Mouse (Mus musculus): ENCODE measurements around the gene Clec4d. TPM values are rescaled to one million over a fixed set of nuclear protein-coding genes. Genes with fewer than 3 reads are reported as not detected.
"Not testable (repeated sequence)": the region's sequence is repeated elsewhere in the genome, so short reads cannot be mapped to it uniquely, and the experiment has no call there.

The Clec4d gene
- not detected in 2 replicates for polyA plus RNA-seq (2016; fragmentation: Nextera tagmentation; extraction: Ambion mirVana)

DNA sequence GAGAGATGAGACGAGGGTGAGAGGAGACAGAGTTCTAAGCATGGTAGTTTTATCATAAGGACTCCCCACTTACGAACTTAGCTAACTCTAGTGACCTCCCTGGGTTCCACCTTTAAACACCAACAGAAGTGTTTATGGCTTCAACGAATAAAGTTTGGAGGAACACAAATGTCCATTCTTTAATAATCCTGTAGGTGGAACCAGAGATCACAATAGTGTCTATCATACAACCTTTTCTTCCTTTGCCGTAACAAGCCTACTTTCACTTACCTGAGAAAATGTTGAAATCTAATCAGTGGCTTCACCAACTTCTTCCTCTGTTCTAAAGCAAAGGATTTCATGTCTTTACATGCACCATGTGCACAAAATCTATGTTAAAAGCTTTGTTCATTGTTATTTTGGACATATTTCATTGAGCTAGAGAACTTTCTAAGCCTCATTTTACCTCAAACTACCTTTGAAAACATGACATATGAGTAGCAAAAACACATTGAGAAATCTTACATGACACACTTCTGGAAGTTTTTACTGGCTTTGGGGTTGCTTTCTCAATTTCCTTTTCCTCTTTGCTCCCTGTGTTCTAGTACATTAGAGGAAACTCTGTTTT is at the start of gene Clec4d:
TSS of gene Clec4d (plus strand) at position 557 of the 607 bp plus-strand sequence.
- H3K4me1 ChIP-seq (replicated peaks), result no peaks in the 10 kb centered on the region
- no peak within 1 kb of the TSS for H3K27ac ChIP-seq (ENCODE audit: poor library complexity, severe bottlenecking)
- WGBS, result 63% methylated on average over 4 of the region's 4 CpGs
- ATAC-seq (ENCODE audit: insufficient number of reproducible peaks, low FRiP score), result no peak
- no peaks in the 10 kb centered on the region for H3K27me3 ChIP-seq (replicated peaks)
- H3K4me3 ChIP-seq, result no peak within 1 kb of the TSS
- H3K4me2 ChIP-seq, result no peak within 1 kb of the TSS
- no peak within 1 kb of the TSS for H3K9ac ChIP-seq
- H3K36me3 ChIP-seq, result no peaks in the 10 kb centered on the region
- 0 out of 2 replicates have a peak, but pooled peaks cover 3% of the 10 kb centered on the region for H3K9me3 ChIP-seq (replicated peaks)

DNA sequence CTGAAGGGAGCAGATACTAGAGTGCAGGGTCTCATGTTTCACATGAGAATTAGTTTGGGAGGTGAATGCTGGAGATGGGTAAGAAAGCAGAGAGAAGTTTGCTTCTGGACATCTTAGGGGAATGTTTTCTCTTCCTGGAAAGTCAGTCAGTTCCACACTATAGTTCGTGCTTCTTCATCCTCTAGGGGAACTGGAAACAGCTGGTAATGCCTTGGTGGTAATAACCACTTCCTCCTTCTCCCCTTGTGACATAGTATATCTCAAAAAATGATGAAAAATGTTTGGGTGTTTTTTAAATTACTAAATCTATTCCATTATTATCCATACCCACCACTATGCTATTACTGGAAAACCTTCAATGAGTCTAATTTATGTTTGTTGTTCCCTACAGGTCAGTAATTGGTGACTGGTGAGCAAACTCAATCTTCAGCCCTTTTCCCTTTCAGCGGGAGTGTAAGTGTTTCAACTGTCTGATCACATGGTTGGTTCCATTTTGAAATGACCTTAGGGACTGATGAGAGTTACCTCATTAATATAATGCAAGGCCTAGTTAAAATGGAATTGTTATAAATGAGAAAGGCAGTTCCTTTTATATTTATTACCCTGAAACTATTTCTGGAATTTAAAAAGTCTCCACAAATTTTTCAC is 34.3 kb upstream of the Clec4d start:
- WGBS, result 65% methylated on average over 2 of the region's 2 CpGs
- no peak for ATAC-seq (ENCODE audit: insufficient number of reproducible peaks, low FRiP score)
- Histone ChIP-seq H3K27me3 (replicated peaks) (no peaks in the 10 kb centered on the region), H3K4me1 (replicated peaks) (no peaks in the 10 kb centered on the region), H3K9ac (no peak overlapping the region), H3K4me3 (no peak overlapping the region), H3K36me3 (no peaks in the 10 kb centered on the region), H3K9me3 (replicated peaks) (peaks cover 9% of the 10 kb centered on the region), H3K4me2 (no peak overlapping the region), H3K27ac (ENCODE audit: poor library complexity, severe bottlenecking) (no peak overlapping the region)

DNA sequence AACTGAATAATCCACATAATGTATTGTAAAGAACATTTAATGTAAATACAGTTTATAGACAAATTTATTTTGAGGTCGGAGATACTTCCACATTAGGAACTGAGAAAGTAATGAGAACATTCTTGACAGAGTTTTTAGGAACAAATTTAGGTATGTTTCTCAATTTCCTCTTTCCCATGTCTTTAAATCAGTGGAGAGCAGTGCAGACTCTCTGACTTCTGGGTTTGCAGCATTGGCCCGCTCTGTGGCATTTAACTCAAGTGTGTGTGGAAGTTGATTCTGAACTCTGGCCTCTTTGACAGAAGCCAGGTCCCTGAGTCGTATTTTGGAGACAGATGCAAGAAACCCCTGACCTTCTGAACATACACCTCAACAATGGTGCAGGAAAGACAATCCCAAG is 32.3 kb upstream of the Clec4d start, which contains the start of gene Clec4n:
TSS of gene Clec4n (plus strand) at position 200 of the 400 bp plus-strand sequence.
- WGBS, result 59% methylated on average over 3 of the region's 3 CpGs
- 0 out of 2 replicates have a peak, but pooled peaks cover 6% of the 10 kb centered on the region for H3K9me3 ChIP-seq (replicated peaks)

DNA sequence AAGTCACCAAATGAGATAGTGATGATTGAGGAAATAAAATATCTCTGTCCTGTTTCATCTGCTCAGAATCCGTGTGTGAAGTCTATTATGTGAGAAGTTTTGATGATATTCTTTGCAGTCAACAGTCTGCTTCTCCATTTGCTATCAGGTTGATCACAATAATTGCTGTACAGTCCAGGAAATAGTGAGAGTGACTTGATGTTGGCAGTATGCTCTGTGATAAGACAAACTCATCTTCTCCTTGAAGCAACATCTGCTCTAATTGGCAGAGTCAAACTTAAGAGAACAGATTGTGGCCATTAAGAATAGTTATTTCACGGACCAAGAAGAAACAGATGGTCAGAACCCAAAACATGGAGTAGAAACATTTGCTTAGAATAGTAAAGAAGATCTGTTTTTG is 30.8 kb upstream of the Clec4d start:
- no peaks in the 10 kb centered on the region for H3K27me3 ChIP-seq (replicated peaks)
- no peak overlapping the region for H3K4me2 ChIP-seq
- no peak overlapping the region for H3K4me3 ChIP-seq
- H3K4me1 ChIP-seq (replicated peaks), result no peaks in the 10 kb centered on the region
- ATAC-seq (ENCODE audit: insufficient number of reproducible peaks, low FRiP score), result no peak
- no peak overlapping the region for H3K27ac ChIP-seq (ENCODE audit: poor library complexity, severe bottlenecking)
- no peak overlapping the region for H3K9ac ChIP-seq
- no peaks in the 10 kb centered on the region for H3K36me3 ChIP-seq
- 56% methylated on average over 2 of the region's 2 CpGs for WGBS
- 0 out of 2 replicates have a peak, but pooled peaks cover 6% of the 10 kb centered on the region for H3K9me3 ChIP-seq (replicated peaks)

More for the DNA sequence above, 32.3 kb upstream of the Clec4d start, which contains the start of gene Clec4n:
- Histone ChIP-seq H3K4me2 (no peak within 1 kb of the TSS), H3K4me1 (replicated peaks) (no peaks in the 10 kb centered on the region), H3K27me3 (replicated peaks) (no peaks in the 10 kb centered on the region), H3K36me3 (no peaks in the 10 kb centered on the region), H3K4me3 (no peak within 1 kb of the TSS), H3K27ac (ENCODE audit: poor library complexity, severe bottlenecking) (no peak within 1 kb of the TSS), H3K9ac (no peak within 1 kb of the TSS)
- ATAC-seq (ENCODE audit: insufficient number of reproducible peaks, low FRiP score), result no peak

DNA sequence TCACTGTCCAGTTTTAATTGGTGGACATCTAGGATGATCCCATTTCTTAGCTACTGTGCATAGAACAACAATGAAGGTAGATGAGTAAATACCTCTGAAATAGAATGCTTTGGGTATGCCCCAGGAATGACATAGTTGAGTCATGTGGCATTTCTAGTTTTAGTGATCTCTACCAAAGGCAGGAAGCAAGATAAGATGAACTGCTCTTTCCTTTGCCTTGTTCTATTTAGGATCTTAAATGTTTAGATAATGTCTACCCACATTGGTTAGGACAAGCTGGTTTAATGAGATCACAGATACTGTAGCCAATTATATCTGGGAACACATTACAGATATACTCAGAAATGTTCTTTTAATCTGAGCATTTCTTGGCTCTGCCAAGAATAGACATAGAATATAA is 24.3 kb upstream of the Clec4d start:
- Histone ChIP-seq H3K4me3 (no peak overlapping the region), H3K27ac (ENCODE audit: poor library complexity, severe bottlenecking) (no peak overlapping the region), H3K9ac (no peak overlapping the region), H3K9me3 (replicated peaks) (0 out of 2 replicates have a peak, but pooled peaks cover 5% of the 10 kb centered on the region), H3K4me2 (no peak overlapping the region), H3K27me3 (replicated peaks) (no peaks in the 10 kb centered on the region), H3K4me1 (replicated peaks) (no peaks in the 10 kb centered on the region), H3K36me3 (no peaks in the 10 kb centered on the region)
- ATAC-seq (ENCODE audit: insufficient number of reproducible peaks, low FRiP score), result no peak

DNA sequence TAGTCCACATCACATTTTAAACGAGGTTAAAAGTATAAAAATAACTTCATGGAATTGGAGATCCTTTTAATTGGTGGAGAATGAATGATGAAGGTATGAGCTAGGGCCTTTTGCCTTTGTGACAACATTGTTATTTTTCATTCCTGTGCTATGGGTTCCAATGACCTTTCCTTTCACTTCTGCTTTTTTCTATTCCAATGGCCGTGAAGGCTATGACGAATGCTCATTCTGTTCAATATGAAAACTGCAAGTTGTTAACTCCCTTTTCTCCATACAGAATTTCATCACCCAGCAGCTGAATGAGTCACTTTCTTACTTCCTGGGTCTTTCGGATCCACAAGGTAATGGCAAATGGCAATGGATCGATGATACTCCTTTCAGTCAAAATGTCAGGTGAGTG is 17.7 kb upstream of the Clec4d start:
- WGBS, result 75% methylated on average over 5 of the region's 5 CpGs
- no peak for ATAC-seq (ENCODE audit: insufficient number of reproducible peaks, low FRiP score)
- no peaks in the 10 kb centered on the region for H3K27me3 ChIP-seq (replicated peaks)
- H3K9ac ChIP-seq, result no peak overlapping the region
- H3K4me3 ChIP-seq, result no peak overlapping the region
- H3K4me2 ChIP-seq, result no peak overlapping the region
- no peaks in the 10 kb centered on the region for H3K36me3 ChIP-seq
- H3K9me3 ChIP-seq (replicated peaks), result no peaks in the 10 kb centered on the region
- H3K27ac ChIP-seq (ENCODE audit: poor library complexity, severe bottlenecking), result no peak overlapping the region
- H3K4me1 ChIP-seq (replicated peaks), result no peaks in the 10 kb centered on the region

DNA sequence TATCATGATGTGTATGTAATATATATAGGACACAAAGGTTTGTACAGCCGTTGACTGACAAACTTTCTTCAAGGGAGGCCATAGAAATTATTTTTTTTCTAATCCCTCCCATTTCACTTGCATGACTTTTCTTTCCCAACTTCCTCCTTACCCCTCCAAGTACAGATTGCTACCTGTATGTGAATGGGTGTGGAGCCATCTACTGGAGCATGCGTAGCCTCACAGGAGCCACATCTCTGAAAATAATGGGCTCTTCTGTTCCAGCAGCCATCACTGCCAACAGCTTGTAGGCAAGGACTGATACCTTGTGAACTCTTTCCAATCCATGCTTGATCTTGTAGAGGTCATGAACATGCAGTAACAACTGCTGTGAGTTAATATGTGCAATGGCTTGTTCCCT is 13.0 kb upstream of the Clec4d start:
- H3K4me1 ChIP-seq (replicated peaks); H3K9me3 ChIP-seq (replicated peaks); H3K27me3 ChIP-seq (replicated peaks); H3K4me3 ChIP-seq; H3K4me2 ChIP-seq; ATAC-seq (ENCODE audit: insufficient number of reproducible peaks, low FRiP score); H3K27ac ChIP-seq (ENCODE audit: poor library complexity, severe bottlenecking); H3K36me3 ChIP-seq; H3K9ac ChIP-seq: not testable (repeated sequence)
- WGBS, result 77% methylated on average over 2 of the region's 2 CpGs

DNA sequence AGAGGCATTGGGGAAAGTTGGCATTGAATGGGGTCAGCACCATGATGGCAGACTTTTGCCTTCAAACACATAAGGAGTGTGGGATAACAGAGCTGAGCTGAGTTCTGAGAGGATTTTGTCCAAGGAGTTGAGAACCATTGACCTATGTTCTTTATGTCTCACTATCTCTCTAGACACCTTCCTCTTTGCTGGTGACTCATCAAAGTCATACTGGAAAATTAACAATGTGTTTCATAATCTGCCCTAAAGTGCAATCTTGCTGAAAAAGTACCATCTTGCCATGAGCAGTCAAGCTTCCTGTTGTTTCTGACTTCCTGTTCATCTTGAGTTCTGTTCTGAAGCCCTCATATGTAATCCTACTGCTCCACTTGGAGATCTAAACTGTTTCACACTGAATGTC is 9.2 kb upstream of the Clec4d start:
- Histone ChIP-seq H3K4me3 (no peak overlapping the region), H3K36me3 (no peaks in the 10 kb centered on the region), H3K27ac (ENCODE audit: poor library complexity, severe bottlenecking) (no peak overlapping the region), H3K9me3 (replicated peaks) (peaks cover 6% of the 10 kb centered on the region), H3K4me1 (replicated peaks) (no peaks in the 10 kb centered on the region), H3K27me3 (replicated peaks) (no peaks in the 10 kb centered on the region), H3K4me2 (no peak overlapping the region), H3K9ac (no peak overlapping the region)
- ATAC-seq (ENCODE audit: insufficient number of reproducible peaks, low FRiP score), result no peak

DNA sequence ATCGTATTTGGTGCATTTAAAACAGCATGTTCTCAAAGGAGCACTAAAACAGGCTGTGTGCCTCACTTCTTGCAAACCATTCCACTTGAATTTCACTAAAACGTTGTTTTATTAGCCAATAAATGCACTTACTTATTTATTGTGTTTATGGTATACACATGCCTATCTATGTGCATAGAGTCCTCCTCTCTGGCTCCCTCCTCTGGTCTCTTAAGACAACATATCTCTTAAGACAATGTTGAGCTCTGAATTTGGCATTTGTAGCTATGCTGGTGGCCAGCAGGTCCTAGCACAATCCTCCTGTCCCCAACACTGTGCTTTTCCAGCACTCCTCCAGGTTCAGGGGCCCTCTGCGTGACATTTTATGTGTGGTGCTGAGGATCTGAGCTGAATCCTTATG is 3.0 kb upstream of the Clec4d start:
- Histone ChIP-seq H3K27me3 (replicated peaks) (no peaks in the 10 kb centered on the region), H3K4me2 (no peak overlapping the region), H3K4me1 (replicated peaks) (no peaks in the 10 kb centered on the region), H3K4me3 (no peak overlapping the region), H3K27ac (ENCODE audit: poor library complexity, severe bottlenecking) (no peak overlapping the region), H3K9ac (no peak overlapping the region), H3K9me3 (replicated peaks) (peaks cover 3% of the 10 kb centered on the region; the same call in 1 of the 2 replicates), H3K36me3 (no peaks in the 10 kb centered on the region)
- ATAC-seq (ENCODE audit: insufficient number of reproducible peaks, low FRiP score), result no peak
- 65% methylated on average over 3 of the region's 3 CpGs for WGBS

DNA sequence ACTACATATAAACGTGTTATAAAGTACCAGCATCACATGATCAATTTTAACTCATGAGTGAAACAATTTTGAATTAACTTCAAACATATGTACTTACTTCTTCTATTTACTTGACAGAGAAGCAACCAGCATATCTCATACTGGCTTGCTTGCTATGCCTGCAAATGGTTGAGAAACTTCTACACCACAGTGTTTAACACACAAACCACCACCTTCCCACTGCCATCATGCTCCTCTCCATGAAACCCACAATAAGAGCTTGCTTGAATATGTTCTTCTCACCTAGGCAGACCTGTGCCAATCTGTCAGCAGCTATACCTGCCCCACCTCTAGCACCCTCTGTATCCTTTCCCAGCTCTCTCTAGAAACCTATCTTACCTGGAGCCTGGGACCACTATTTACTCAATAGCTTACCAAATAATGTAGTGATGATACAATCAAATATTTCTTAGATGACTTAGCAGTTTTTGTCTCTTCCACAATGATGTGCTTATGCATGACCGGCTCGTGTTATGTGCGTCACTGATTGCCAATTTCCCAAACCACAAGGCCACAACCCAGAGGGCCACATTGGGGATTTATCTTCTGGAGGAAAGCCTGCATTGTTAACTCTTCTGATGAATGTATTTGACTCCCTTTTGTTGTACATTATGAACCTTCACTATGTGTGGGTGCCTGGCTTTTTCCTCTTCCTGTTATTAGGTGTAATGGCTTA is 1.9 kb upstream of the Clec4d start:
- peaks cover 3% of the 10 kb centered on the region; the same call in 1 of the 2 replicates for H3K9me3 ChIP-seq (replicated peaks)
- no peak for ATAC-seq (ENCODE audit: insufficient number of reproducible peaks, low FRiP score)
- H3K4me2 ChIP-seq, result no peak overlapping the region
- no peak overlapping the region for H3K9ac ChIP-seq
- no peaks in the 10 kb centered on the region for H3K4me1 ChIP-seq (replicated peaks)
- no peak overlapping the region for H3K27ac ChIP-seq (ENCODE audit: poor library complexity, severe bottlenecking)
- H3K4me3 ChIP-seq, result no peak overlapping the region
- no peaks in the 10 kb centered on the region for H3K27me3 ChIP-seq (replicated peaks)
- 68% methylated on average over 4 of the region's 4 CpGs for WGBS
- H3K36me3 ChIP-seq, result no peaks in the 10 kb centered on the region

DNA sequence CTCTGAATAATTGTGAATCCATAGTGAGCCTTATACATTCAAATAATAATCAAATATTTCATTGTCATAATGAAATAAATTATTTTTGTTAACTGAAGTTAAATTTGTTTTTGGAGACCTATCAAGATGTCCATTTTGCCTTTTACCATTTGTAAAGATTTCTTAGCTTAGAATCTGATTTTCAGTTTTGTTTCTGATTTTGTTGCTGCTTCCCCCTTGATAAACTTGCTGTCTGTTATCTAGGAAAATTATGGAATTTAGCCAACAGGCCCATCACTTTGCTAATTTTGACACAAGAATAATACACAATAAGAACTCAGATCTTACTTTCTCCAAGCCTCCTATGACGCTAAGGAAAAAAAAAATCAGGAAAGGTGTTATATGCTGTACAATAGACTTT is 1.0 kb upstream of the Clec4d start:
- WGBS, result 78% methylated on average over 1 of the region's 1 CpGs
- no peak overlapping the region for H3K4me3 ChIP-seq
- no peak for ATAC-seq (ENCODE audit: insufficient number of reproducible peaks, low FRiP score)
- H3K9me3 ChIP-seq (replicated peaks), result 0 out of 2 replicates have a peak, but pooled peaks cover 3% of the 10 kb centered on the region
- H3K36me3 ChIP-seq, result no peaks in the 10 kb centered on the region
- no peak overlapping the region for H3K4me2 ChIP-seq
- no peaks in the 10 kb centered on the region for H3K4me1 ChIP-seq (replicated peaks)
- H3K27me3 ChIP-seq (replicated peaks), result no peaks in the 10 kb centered on the region
- H3K9ac ChIP-seq, result no peak overlapping the region
- H3K27ac ChIP-seq (ENCODE audit: poor library complexity, severe bottlenecking), result no peak overlapping the region
